Mouse (Mus musculus) embryonic fibroblast, embryonic 13.5 days (primary cell): ENCODE results near the gene Fh1.

Source experiments
- CTCF ChIP-seq: IDR thresholded peaks from 2 replicates; pipeline ENCODE4 v1.5.1; 2011; ENCODE audit warnings: mild to moderate bottlenecking, control low read depth, low read length, moderate library complexity, borderline replicate concordance; ENCODE audit not compliant: insufficient read depth
- POLR2A ChIP-seq: IDR thresholded peaks from 2 replicates; pipeline ENCODE4 v1.6.1; 2011; ENCODE audit warnings: low read depth, mild to moderate bottlenecking, control low read depth, low read length, moderate library complexity

GRCm38 (mm10) chr1:175643496-175644265, 18.2 kb upstream of the Fh1 start:
- TF ChIP-seq CTCF (no peak), POLR2A (no peak)
